Comparison of ENCODE assay signal across 11 mouse cellular contexts in the genomic region with DNA sequence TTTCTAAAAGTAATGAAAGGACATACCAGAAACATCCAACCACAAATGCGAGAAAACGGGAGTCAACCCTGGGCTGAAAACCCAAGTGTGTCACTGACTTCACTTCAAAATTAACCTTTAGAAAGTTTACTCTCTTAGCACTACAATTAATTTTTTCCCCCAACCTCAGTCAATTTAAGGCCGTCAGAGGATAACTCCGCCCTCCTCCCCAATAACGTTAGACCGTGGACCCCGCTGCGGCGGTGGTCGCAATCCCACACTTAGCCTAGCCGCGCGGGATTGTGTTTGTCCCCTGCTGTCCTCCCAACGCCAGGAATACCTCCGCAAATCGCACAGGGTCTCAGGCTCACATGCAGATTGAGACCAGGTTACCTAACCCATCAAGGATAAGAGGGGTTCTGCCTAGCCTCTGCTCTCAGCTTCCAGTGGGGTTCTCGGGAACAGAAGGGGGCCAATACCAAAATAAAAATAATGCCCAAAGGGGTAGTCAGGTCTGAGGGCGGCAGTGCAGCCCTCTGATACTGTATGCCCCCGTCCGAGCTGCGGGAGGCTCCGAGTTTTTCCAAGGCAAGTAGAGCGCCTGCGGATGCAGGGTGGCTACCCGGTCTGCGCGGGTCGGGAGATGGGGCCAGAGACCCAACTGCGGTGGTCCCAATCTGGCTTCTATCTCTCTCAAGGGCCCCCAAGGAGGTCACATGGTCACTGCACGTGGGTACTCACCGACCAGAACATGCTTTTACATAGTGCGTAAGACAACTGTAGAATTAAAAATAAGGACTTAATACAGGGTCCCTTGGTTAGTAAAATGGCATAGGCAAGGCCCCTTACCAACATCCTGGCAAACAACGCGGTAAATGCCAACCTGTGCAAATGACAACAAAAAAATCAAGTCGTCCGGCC. TPM values are rescaled to one million over a fixed set of nuclear protein-coding genes. Genes with fewer than 3 reads are reported as not detected.
DNase-seq lines count a peak whose midpoint lies in the region; ATAC-seq and TF ChIP-seq lines count a peak whose summit lies in the region.
"Had no signal": no experiment of that assay in that cellular context is flagged by ENCODE, and none has a peak within 500 bp of the region (broad histone marks: within the 10 kb centered on the region; RNA-seq: fewer than 3 reads in every experiment).

No protein-coding gene starts in this region.

- no peak for ATAC-seq in forebrain, embryonic 11.5 days (replicated peaks; ENCODE audit: low FRiP score)
- ATAC-seq in forebrain, embryonic 15.5 days (replicated peaks) = no peak
- no peak for ATAC-seq in intestine, embryonic 14.5 days (replicated peaks; ENCODE audit: low FRiP score, low TSS enrichment, low read depth)
- no peak for ATAC-seq in midbrain, embryonic 15.5 days (replicated peaks)
- no peak for ATAC-seq in megakaryocyte, adult 5-6 weeks (ENCODE audit: poor library complexity, severe bottlenecking)

- peak overlapping the region; percentile 71 for H3K4me3 ChIP-seq in forebrain, embryonic 11.5 days (ENCODE audit: low read depth, low read length)
- H3K4me3 ChIP-seq in forebrain, embryonic 15.5 days = no peak overlapping the region
- peak overlapping the region; percentile 91 to 99 for H3K4me3 ChIP-seq in ES-E14 (ENCODE audit: insufficient read depth in 1 of 2, low read depth in 1 of 2, low read length in 2 of 2, poor library complexity in 1 of 2, severe bottlenecking in 1 of 2)
- H3K4me3 ChIP-seq in intestine, embryonic 14.5 days (ENCODE audit: low read depth, low read length) = peak overlapping the region; percentile 65
- peak overlapping the region; percentile 6; the same call in 1 of the 2 replicates for H3K4me3 ChIP-seq in midbrain, embryonic 15.5 days

- under 1% methylated on average over 36 of the region's 36 CpGs for WGBS in forebrain, embryonic 11.5 days
- WGBS in forebrain, embryonic 15.5 days = 1% methylated on average over 36 of the region's 36 CpGs
- WGBS in intestine, embryonic 14.5 days = 2% methylated on average over 36 of the region's 36 CpGs
- 2% methylated on average over 36 of the region's 36 CpGs for WGBS in midbrain, embryonic 15.5 days

- no peaks in the 10 kb centered on the region for H3K36me3 ChIP-seq in forebrain, embryonic 11.5 days (ENCODE audit: control insufficient read depth, insufficient read depth, low read length)
- no peaks in the 10 kb centered on the region for H3K36me3 ChIP-seq in forebrain, embryonic 15.5 days
- peaks cover 29% of the 10 kb centered on the region for H3K36me3 ChIP-seq in ES-E14 (ENCODE audit: control insufficient read depth, insufficient read depth, low read length, poor library complexity, severe bottlenecking)
- H3K36me3 ChIP-seq in intestine, embryonic 14.5 days (ENCODE audit: control insufficient read depth, insufficient read depth, low read length) = no peaks in the 10 kb centered on the region
- H3K36me3 ChIP-seq in midbrain, embryonic 15.5 days (replicated peaks) = no peaks in the 10 kb centered on the region

- peak overlapping the region; percentile 92 for H3K4me2 ChIP-seq in forebrain, embryonic 11.5 days (ENCODE audit: low read depth, low read length, severe bottlenecking)
- no peak overlapping the region for H3K4me2 ChIP-seq in forebrain, embryonic 15.5 days (replicated peaks)
- peak overlapping the region; percentile 76 for H3K4me2 ChIP-seq in intestine, embryonic 14.5 days (ENCODE audit: low read length)
- peak overlapping the region; percentile 89 for H3K4me2 ChIP-seq in midbrain, embryonic 15.5 days

- no peaks in the 10 kb centered on the region for H3K9me3 ChIP-seq in forebrain, embryonic 11.5 days (ENCODE audit: control insufficient read depth, low read length)
- H3K9me3 ChIP-seq in forebrain, embryonic 15.5 days = no peaks in the 10 kb centered on the region
- H3K9me3 ChIP-seq in ES-E14 (ENCODE audit: control insufficient read depth, insufficient read depth, low read depth, low read length) = no peaks in the 10 kb centered on the region
- H3K9me3 ChIP-seq in intestine, embryonic 14.5 days (ENCODE audit: control insufficient read depth, low read length) = no peaks in the 10 kb centered on the region
- H3K9me3 ChIP-seq in midbrain, embryonic 15.5 days = no peaks in the 10 kb centered on the region

- no peak overlapping the region for H3K27ac ChIP-seq in forebrain, embryonic 11.5 days (ENCODE audit: low read depth, low read length)
- no peak overlapping the region for H3K27ac ChIP-seq in forebrain, embryonic 15.5 days (replicated peaks)
- peak overlapping the region; percentile 100; the same call in 1 of the 2 replicates for H3K27ac ChIP-seq in ES-E14 (ENCODE audit: insufficient read depth, low read depth, low read length, poor library complexity, severe bottlenecking)
- no peak overlapping the region for H3K27ac ChIP-seq in intestine, embryonic 14.5 days (ENCODE audit: low read depth)
- H3K27ac ChIP-seq in midbrain, embryonic 15.5 days = no peak overlapping the region
- H3K27ac ChIP-seq: macrophage had no signal

- no peak for DNase-seq in forebrain, embryonic 11.5 days (ENCODE audit: low spot score)
- no peak for DNase-seq in ES-E14 (ENCODE audit: low read depth, low spot score)
- peak; percentile 70 for DNase-seq in intestine, embryonic 14.5 days (ENCODE audit: low spot score)
- no peak for DNase-seq in urinary bladder, postnatal 10 days (ENCODE audit: low spot score)
- DNase-seq in gastrocnemius, postnatal 25 days = no peak
- DNase-seq: cerebellum, adult 9-10 months had no signal

- in situ Hi-C loops in ES-E14 (cut with MboI; ENCODE audit: low sequenced_read_pairs in 2 of 2, unreplicated experiment in 2 of 2) = no loop called here

- H3K4me1 ChIP-seq in forebrain, embryonic 11.5 days (replicated peaks; ENCODE audit: control insufficient read depth, insufficient read depth, low read length) = peaks cover 9% of the 10 kb centered on the region
- peaks cover 33% of the 10 kb centered on the region for H3K4me1 ChIP-seq in forebrain, embryonic 15.5 days
- H3K4me1 ChIP-seq in ES-E14 (ENCODE audit: control insufficient read depth in 2 of 2, insufficient read depth in 2 of 2, low read length in 2 of 2, poor library complexity in 1 of 2) = peaks cover 2 to 5% of the 10 kb centered on the region in 2 experiments
- no peaks in the 10 kb centered on the region for H3K4me1 ChIP-seq in intestine, embryonic 14.5 days (replicated peaks; ENCODE audit: control insufficient read depth, insufficient read depth, low read length)
- peaks cover 37% of the 10 kb centered on the region for H3K4me1 ChIP-seq in midbrain, embryonic 15.5 days

- H3K9ac ChIP-seq in forebrain, embryonic 11.5 days (ENCODE audit: low read length) = peak overlapping the region; percentile 55
- no peak overlapping the region for H3K9ac ChIP-seq in forebrain, embryonic 15.5 days (replicated peaks)
- peak overlapping the region; percentile 99 for H3K9ac ChIP-seq in ES-E14 (ENCODE audit: insufficient read depth, low read depth, low read length, poor library complexity, severe bottlenecking)
- H3K9ac ChIP-seq in intestine, embryonic 14.5 days (ENCODE audit: low read length) = peak overlapping the region; percentile 66
- H3K9ac ChIP-seq in midbrain, embryonic 15.5 days = no peak overlapping the region

- H3K27me3 ChIP-seq in forebrain, embryonic 11.5 days (ENCODE audit: control insufficient read depth, insufficient read depth, low read length) = peaks cover 11% of the 10 kb centered on the region
- H3K27me3 ChIP-seq in forebrain, embryonic 15.5 days = peaks cover 81% of the 10 kb centered on the region
- peaks cover 50% of the 10 kb centered on the region for H3K27me3 ChIP-seq in intestine, embryonic 14.5 days (replicated peaks; ENCODE audit: control insufficient read depth, insufficient read depth, low read length)
- peaks cover 69% of the 10 kb centered on the region for H3K27me3 ChIP-seq in midbrain, embryonic 15.5 days (replicated peaks)

TF ChIP-seq in ES-E14, 5 proteins besides CTCF, POLR2A, EP300 and RAD21:
- TF ChIP-seq HCFC1 (IDR thresholded peaks at IDR 0.05; ENCODE audit: borderline replicate concordance, insufficient read depth, low read length) = no peak
- TF ChIP-seq CHD2 (IDR thresholded peaks at IDR 0.05; ENCODE audit: low read depth, low read length) = no peak
- TF ChIP-seq MAFK (IDR thresholded peaks at IDR 0.05; ENCODE audit: insufficient read depth, low read depth, low read length) = no peak
- no peak for TF ChIP-seq ZC3H11A (IDR thresholded peaks at IDR 0.05; ENCODE audit: borderline replicate concordance, low read depth, low read length)
- no peak for TF ChIP-seq ZNF384 (IDR thresholded peaks at IDR 0.05; ENCODE audit: low read depth, low read length)
TF ChIP-seq in ES-E14: peak in this region for 0.

RNA-seq across cellular contexts. Expression of gene Trim71, which starts 3.1 kb away (rescaled TPM):
- 1.5 and 1.6 TPM in 2 replicates for polyA plus RNA-seq in forebrain, embryonic 11.5 days (2014; fragmentation: Nextera tagmentation; extraction: Ambion mirVana)
- 0.11 and 0.14 TPM in 2 replicates for polyA plus RNA-seq in forebrain, embryonic 15.5 days (2015; fragmentation: Nextera tagmentation; extraction: Ambion mirVana)
- 132 and 141 TPM in 2 replicates for total RNA-seq in ES-E14 (2012; rRNA removed)
- 2.7 and 2.9 TPM in 2 replicates for polyA plus RNA-seq in intestine, embryonic 14.5 days (2014; fragmentation: Nextera tagmentation; extraction: Ambion mirVana)
- polyA plus RNA-seq in midbrain, embryonic 15.5 days (2015; fragmentation: Nextera tagmentation; extraction: Ambion mirVana) = 0.15 and 0.17 TPM in 2 replicates
- total RNA-seq in gastrocnemius, postnatal 25 days (2021) = not detected
- total RNA-seq in megakaryocyte, adult 5-6 weeks (2015) = not detected in 2 replicates
- total RNA-seq in megakaryocyte, adult 5-6 weeks (2017) = not detected in 2 replicates
- polyA plus RNA-seq: heart, postnatal 0 days; macrophage had no signal

RNA-seq across cellular contexts. Expression of gene C130032M10Rik, which starts 45.5 kb away (rescaled TPM):
- not detected in 2 replicates for polyA plus RNA-seq in forebrain, embryonic 11.5 days (2014; fragmentation: Nextera tagmentation; extraction: Ambion mirVana)
- not detected in 2 replicates for polyA plus RNA-seq in forebrain, embryonic 15.5 days (2015; fragmentation: Nextera tagmentation; extraction: Ambion mirVana)
- total RNA-seq in ES-E14 (2012; rRNA removed) = 1.8 and 2.7 TPM in 2 replicates
- polyA plus RNA-seq in intestine, embryonic 14.5 days (2014; fragmentation: Nextera tagmentation; extraction: Ambion mirVana) = 0.46 TPM in 1 of 2 replicates, not detected in the other
- polyA plus RNA-seq in midbrain, embryonic 15.5 days (2015; fragmentation: Nextera tagmentation; extraction: Ambion mirVana) = not detected in 2 replicates
- not detected for total RNA-seq in gastrocnemius, postnatal 25 days (2021)
- not detected in 2 replicates for total RNA-seq in megakaryocyte, adult 5-6 weeks (2015)
- not detected in 2 replicates for total RNA-seq in megakaryocyte, adult 5-6 weeks (2017)
- polyA plus RNA-seq: macrophage had no signal

RNA-seq across cellular contexts. Expression of gene Ccr4, which starts 56.3 kb away (rescaled TPM):
- not detected in 2 replicates for polyA plus RNA-seq in forebrain, embryonic 11.5 days (2014; fragmentation: Nextera tagmentation; extraction: Ambion mirVana)
- not detected in 2 replicates for polyA plus RNA-seq in forebrain, embryonic 15.5 days (2015; fragmentation: Nextera tagmentation; extraction: Ambion mirVana)
- total RNA-seq in ES-E14 (2012; rRNA removed) = 1.4 and 1.8 TPM in 2 replicates
- 0.08 TPM in 2 replicates for polyA plus RNA-seq in intestine, embryonic 14.5 days (2014; fragmentation: Nextera tagmentation; extraction: Ambion mirVana)
- polyA plus RNA-seq in midbrain, embryonic 15.5 days (2015; fragmentation: Nextera tagmentation; extraction: Ambion mirVana) = not detected in 2 replicates
- total RNA-seq in gastrocnemius, postnatal 25 days (2021) = not detected
- 0.18 TPM in 1 of 2 replicates, not detected in the other for total RNA-seq in megakaryocyte, adult 5-6 weeks (2015)
- 0.07 TPM in 1 of 2 replicates, not detected in the other for total RNA-seq in megakaryocyte, adult 5-6 weeks (2017)
- polyA plus RNA-seq: heart, postnatal 0 days; macrophage had no signal

Comparison
In these comparisons a context has a peak if more than half of its experiments do, and no peak if none do; other contexts are left out.
1. H3K9ac ChIP-seq: peak in forebrain, embryonic 11.5 days (single experiment), ES-E14 (single experiment) and intestine, embryonic 14.5 days (single experiment); none in forebrain, embryonic 15.5 days (single experiment) and midbrain, embryonic 15.5 days (single experiment).